Mouse (Mus musculus) myocyte (in vitro differentiated cells): ENCODE results near the gene Kansl1l. TPM values are rescaled to one million over a fixed set of nuclear protein-coding genes. Genes with fewer than 3 reads are reported as not detected.
A peak's percentile ranks its signal among the peaks of the same experiment; 100 is the strongest.

ENCODE experiments used
- H3K27me3 ChIP-seq: one replicate; pipeline ENCODE4 v1.6.1; 2011; ENCODE audit not compliant: control insufficient read depth, insufficient read depth, insufficient read length
- H3K36me3 ChIP-seq: one replicate; pipeline ENCODE4 v1.6.1; 2011; ENCODE audit not compliant: control insufficient read depth, insufficient read depth
- H3K4me2 ChIP-seq: one replicate; pipeline ENCODE4 v1.6.1; 2011; ENCODE audit warnings: low read depth, control low read depth
- H3K4me3 ChIP-seq: one replicate; pipeline ENCODE4 v1.5.1; 2011; ENCODE audit warnings: mild to moderate bottlenecking, control low read depth, moderate library complexity
- H3K79me2 ChIP-seq: one replicate; pipeline ENCODE4 v1.6.1; 2011; ENCODE audit not compliant: control insufficient read depth, insufficient read depth
- H3ac ChIP-seq: one replicate; pipeline ENCODE4 v1.6.1; 2011; ENCODE audit not compliant: control insufficient read depth, insufficient read length
- CEBPB ChIP-seq: IDR thresholded peaks from 2 replicates; pipeline ENCODE4 v1.6.1; 2011; ENCODE audit warnings: mild to moderate bottlenecking, moderate library complexity; ENCODE audit not compliant: poor library complexity, insufficient read depth, severe bottlenecking
- E2F4 ChIP-seq: IDR thresholded peaks from one replicate; pipeline ENCODE4 v1.6.1; 2011; ENCODE audit warnings: mild to moderate bottlenecking, control low read depth, moderate library complexity; ENCODE audit not compliant: insufficient read depth
- MAX ChIP-seq: IDR thresholded peaks from one replicate; pipeline ENCODE4 v1.6.1; 2011; ENCODE audit warnings: low read depth, mild to moderate bottlenecking, control low read depth
- MYOD1 ChIP-seq, 3 experiments: IDR thresholded peaks; one replicate each; pipeline ENCODE4 v1.6.1; 2011; ENCODE audit warnings: control low read depth in 2 of 3, low read depth in 2 of 3, mild to moderate bottlenecking in 2 of 3, moderate library complexity in 1 of 3; ENCODE audit not compliant: insufficient read length in 2 of 3, control insufficient read depth in 1 of 3
- MYOG ChIP-seq, 3 experiments: IDR thresholded peaks; one replicate each; pipeline ENCODE4 v1.6.1; 2011; ENCODE audit warnings: control low read depth in 2 of 3, low read depth in 2 of 3, mild to moderate bottlenecking in 2 of 3; ENCODE audit not compliant: insufficient read length in 2 of 3, control insufficient read depth in 1 of 3, insufficient read depth in 1 of 3
- POLR2A ChIP-seq: IDR thresholded peaks from one replicate; pipeline ENCODE4 v1.6.1; 2011; ENCODE audit warnings: low read depth, mild to moderate bottlenecking, control low read depth, moderate library complexity; ENCODE audit not compliant: insufficient read length
- POLR2AphosphoS2 ChIP-seq: IDR thresholded peaks from one replicate; pipeline ENCODE4 v1.6.1; 2011; ENCODE audit warnings: low read depth, control low read depth; ENCODE audit not compliant: insufficient read length
- REST ChIP-seq: IDR thresholded peaks from one replicate; pipeline ENCODE4 v1.6.1; 2011; ENCODE audit warnings: mild to moderate bottlenecking, control low read depth, moderate library complexity; ENCODE audit not compliant: insufficient read depth, insufficient read length
- SRF ChIP-seq: IDR thresholded peaks from one replicate; pipeline ENCODE4 v1.6.1; 2011; ENCODE audit warnings: low read depth; ENCODE audit not compliant: control insufficient read depth, insufficient read length
- TCF12 ChIP-seq: IDR thresholded peaks from one replicate; pipeline ENCODE4 v1.6.1; 2011; ENCODE audit warnings: mild to moderate bottlenecking, control low read depth; ENCODE audit not compliant: poor library complexity, insufficient read depth, severe bottlenecking
- TCF3 ChIP-seq: IDR thresholded peaks from one replicate; pipeline ENCODE4 v1.6.1; 2011; ENCODE audit warnings: low read depth, control low read depth; ENCODE audit not compliant: insufficient read length
- USF1 ChIP-seq: IDR thresholded peaks from one replicate; pipeline ENCODE4 v1.6.1; 2011; ENCODE audit warnings: low read depth, mild to moderate bottlenecking, control low read depth, moderate library complexity
- polyA plus RNA-seq: library from polyadenylated mRNA; unstranded; fragments of >200 nt; fragmentation: generic; extraction: Trizol; gene quantifications from one replicate; pipeline ENCODE4 v1.2.1, GENCODE M21; 2012; ENCODE audit warnings: missing spikeins

The Kansl1l gene
- polyA plus RNA-seq, 1 experiment = 4.4 TPM

DNA sequence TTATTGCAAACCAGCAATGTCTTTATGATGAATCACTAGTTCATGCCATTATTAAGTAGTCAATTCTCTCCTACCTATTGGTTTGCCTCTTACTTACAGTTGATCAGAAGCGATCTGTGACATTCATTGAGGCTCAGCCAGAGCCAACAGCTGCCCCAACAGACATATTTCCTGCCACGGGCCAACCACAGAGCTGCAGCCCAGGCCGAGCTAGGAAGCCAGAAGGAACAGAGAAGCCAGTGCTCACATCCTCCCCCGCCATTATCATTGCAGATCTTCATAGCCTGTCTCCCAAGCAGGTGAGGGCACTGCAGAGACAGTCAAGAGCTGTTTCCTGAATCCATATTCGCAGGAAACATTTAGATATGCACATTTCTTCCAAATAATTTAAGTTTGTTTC lies 123.1 kb downstream of the Kansl1l start:
- Histone ChIP-seq H3K4me2 (no peak overlapping the region), H3K79me2 (no peaks in the 10 kb centered on the region), H3K4me3 (no peak overlapping the region), H3K36me3 (no peaks in the 10 kb centered on the region), H3K27me3 (no peaks in the 10 kb centered on the region), H3ac (no peak overlapping the region)
- TF ChIP-seq MYOG (IDR thresholded peaks at IDR 0.05; ENCODE audit: control insufficient read depth in 1 of 3, insufficient read depth in 1 of 3, insufficient read length in 2 of 3, low read depth in 2 of 3) = peak in 1 of 3 experiments; percentile 66
- peak in 2 of 3 experiments; percentile 21 to 37 for TF ChIP-seq MYOD1 (IDR thresholded peaks at IDR 0.05; ENCODE audit: control insufficient read depth in 1 of 3, insufficient read length in 2 of 3, low read depth in 2 of 3)
- no peak for TF ChIP-seq POLR2A

DNA sequence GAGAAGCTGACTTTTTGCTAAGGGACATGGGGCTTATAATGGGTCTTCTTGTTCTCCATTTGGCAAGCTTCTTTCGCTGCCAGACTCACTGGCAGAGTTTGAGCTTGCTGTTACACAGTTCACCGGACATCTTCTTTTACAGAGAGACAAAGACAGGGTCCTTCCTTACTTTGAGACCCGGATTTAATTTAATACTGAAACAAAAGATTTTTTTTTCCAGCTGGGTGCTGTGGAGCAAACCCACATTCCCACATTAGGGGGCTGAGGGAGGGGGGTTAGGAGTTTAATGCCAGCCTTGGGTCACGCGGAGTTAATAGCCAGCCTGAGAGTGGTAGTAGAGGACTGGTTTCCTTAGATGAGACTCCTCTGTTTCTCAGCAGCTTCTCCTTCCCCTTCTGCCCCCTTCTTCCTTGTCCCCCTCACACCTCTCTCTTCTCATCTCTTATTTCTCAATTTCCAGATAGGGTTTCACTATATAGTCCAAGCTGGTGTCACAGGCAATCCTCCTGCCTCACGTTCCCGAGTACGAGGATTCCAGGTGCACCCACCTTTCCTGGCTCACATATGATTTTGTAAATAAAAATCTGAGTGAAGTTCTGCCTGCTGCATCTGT lies 124.5 kb downstream of the Kansl1l start:
- no peaks in the 10 kb centered on the region for H3K79me2 ChIP-seq
- no peaks in the 10 kb centered on the region for H3K36me3 ChIP-seq
- no peaks in the 10 kb centered on the region for H3K27me3 ChIP-seq
- no peak overlapping the region for H3K4me3 ChIP-seq
- H3K4me2 ChIP-seq = no peak overlapping the region
- TF ChIP-seq TCF12 (no peak), SRF (no peak)
- no peak overlapping the region for H3ac ChIP-seq

DNA sequence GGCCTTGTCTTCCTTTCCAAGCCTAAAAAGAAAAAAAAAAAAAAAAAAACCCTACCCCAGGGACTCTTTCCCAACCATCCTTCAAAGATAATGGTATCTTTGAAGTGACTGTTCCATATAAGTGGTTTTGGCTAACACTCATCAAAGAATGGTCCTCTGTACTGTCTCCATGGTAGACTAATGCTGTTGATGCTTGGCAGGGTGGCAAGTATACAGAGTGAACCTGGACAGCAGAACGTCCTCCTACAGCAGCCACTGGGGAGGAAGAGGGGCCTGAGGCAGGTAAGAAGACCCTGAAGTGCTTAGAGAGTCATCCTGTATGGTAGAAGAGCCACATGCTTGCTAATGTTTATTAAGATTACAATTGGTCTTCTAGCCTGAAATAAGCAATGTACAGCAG lies 125.1 kb downstream of the Kansl1l start:
- Histone ChIP-seq H3K27me3 (no peaks in the 10 kb centered on the region), H3K79me2 (no peaks in the 10 kb centered on the region), H3ac (no peak overlapping the region), H3K4me3 (no peak overlapping the region), H3K36me3 (no peaks in the 10 kb centered on the region), H3K4me2 (no peak overlapping the region)
- TF ChIP-seq POLR2AphosphoS2 (no peak), MYOG (IDR thresholded peaks at IDR 0.05; ENCODE audit: control insufficient read depth in 1 of 3, insufficient read depth in 1 of 3, insufficient read length in 2 of 3, low read depth in 2 of 3) (no peak), MYOD1 (IDR thresholded peaks at IDR 0.05; ENCODE audit: control insufficient read depth in 1 of 3, insufficient read length in 2 of 3, low read depth in 2 of 3) (no peak), MAX (no peak), SRF (no peak), TCF12 (no peak), USF1 (no peak), E2F4 (no peak), REST (no peak), TCF3 (no peak), POLR2A (no peak), CEBPB (no peak)

DNA sequence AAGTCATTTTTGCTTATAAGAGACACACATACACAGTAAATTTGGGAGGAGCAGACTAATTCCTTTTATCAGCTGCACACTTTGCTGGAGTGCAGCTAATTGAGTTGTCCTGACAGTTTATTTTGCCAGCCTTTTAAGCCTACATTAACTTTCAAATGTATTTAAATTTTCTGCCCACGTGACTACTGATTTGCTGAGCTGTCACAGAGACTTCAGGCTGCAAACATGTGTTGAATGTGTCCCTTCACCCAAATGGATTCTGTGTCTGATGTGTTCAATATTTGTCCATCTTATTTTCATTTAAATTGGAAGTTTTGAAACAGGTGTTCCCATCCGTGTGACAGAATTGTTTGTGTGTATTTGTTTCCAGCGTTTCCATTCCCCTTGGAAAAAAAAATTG lies 125.6 kb downstream of the Kansl1l start:
- TF ChIP-seq MYOD1 (IDR thresholded peaks at IDR 0.05; ENCODE audit: control insufficient read depth in 1 of 3, insufficient read length in 2 of 3, low read depth in 2 of 3) (no peak), TCF3 (no peak), MAX (no peak), USF1 (peak; percentile 24), MYOG (IDR thresholded peaks at IDR 0.05; ENCODE audit: control insufficient read depth in 1 of 3, insufficient read depth in 1 of 3, insufficient read length in 2 of 3, low read depth in 2 of 3) (no peak), E2F4 (no peak)
- no peaks in the 10 kb centered on the region for H3K79me2 ChIP-seq
- no peak overlapping the region for H3ac ChIP-seq
- no peaks in the 10 kb centered on the region for H3K36me3 ChIP-seq
- no peak overlapping the region for H3K4me2 ChIP-seq
- no peaks in the 10 kb centered on the region for H3K27me3 ChIP-seq
- no peak overlapping the region for H3K4me3 ChIP-seq

DNA sequence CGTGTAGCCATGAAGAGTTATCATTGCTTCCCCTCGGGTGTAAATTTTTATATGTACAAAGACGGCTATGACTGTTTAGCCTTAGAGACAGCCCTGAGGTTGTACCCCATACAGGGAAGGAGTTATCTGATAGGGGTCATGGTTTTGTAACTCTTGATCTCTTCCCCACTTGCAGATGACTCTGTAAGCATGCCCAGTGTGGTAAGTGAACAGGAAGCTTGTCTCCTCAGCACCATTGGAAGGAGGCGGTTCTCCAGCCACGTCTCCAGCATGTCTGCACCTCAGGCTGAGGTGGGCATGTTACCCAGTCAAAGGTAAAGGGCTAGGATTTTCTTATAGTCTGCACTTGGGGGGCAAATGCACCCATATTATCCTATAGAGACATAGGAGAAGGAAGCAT lies 134.4 kb downstream of the Kansl1l start:
- H3K4me3 ChIP-seq = no peak overlapping the region
- TF ChIP-seq TCF12 = no peak
- no peaks in the 10 kb centered on the region for H3K79me2 ChIP-seq
- no peak overlapping the region for H3K4me2 ChIP-seq
- no peak overlapping the region for H3ac ChIP-seq
- H3K36me3 ChIP-seq = no peaks in the 10 kb centered on the region
- peaks cover 21% of the 10 kb centered on the region for H3K27me3 ChIP-seq

DNA sequence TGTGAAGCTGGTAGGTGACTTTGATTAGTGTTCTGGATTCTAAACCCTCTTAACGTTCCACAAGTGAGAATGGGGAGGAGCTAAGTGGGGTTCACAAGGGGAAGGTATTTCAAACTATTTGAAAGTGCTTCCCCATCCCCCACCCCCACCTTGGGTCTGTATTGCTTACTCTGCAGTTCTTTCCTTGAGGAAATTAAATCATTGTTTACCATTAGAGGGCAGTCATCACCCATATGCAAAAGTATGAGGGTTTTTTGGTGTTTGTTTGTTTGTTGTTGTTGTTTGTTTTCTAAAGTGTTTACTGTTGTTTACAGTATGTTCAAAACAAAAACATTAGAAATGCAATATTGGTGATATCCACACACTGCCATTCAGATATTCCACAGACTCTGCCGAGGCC lies 138.7 kb downstream of the Kansl1l start:
- Histone ChIP-seq H3K79me2 (no peaks in the 10 kb centered on the region), H3K27me3 (peaks cover 19% of the 10 kb centered on the region), H3ac (no peak overlapping the region), H3K4me3 (no peak overlapping the region), H3K36me3 (no peaks in the 10 kb centered on the region), H3K4me2 (no peak overlapping the region)
- TF ChIP-seq TCF3 (no peak), POLR2A (no peak), CEBPB (no peak), REST (no peak), TCF12 (no peak), E2F4 (no peak), MAX (no peak), POLR2AphosphoS2 (no peak), SRF (no peak)
